Mouse (Mus musculus) forebrain, postnatal 0 days (tissue): Measurements from ENCODE around the gene Ipo13. TPM values are rescaled to one million over a fixed set of nuclear protein-coding genes. Genes with fewer than 3 reads are reported as not detected.
A peak's percentile ranks its signal among the peaks of the same experiment; 100 is the strongest.

Experiments
- ATAC-seq: fragments of 200-750 bp; cut with Nextera tagmentation; 2 replicates; pipeline ENCODE4 v1.8.0; 2017; ENCODE audit warnings: mild to moderate bottlenecking, moderate library complexity
- DNase-seq: peaks from one replicate; pipeline ENCODE4 v3.0.0-alpha.2; 2015
- H3K27ac ChIP-seq: fragments of 300-500 bp; sonication (generic); 2 replicates; pipeline ENCODE4 v1.5.1; 2014; ENCODE audit warnings: low read depth, mild to moderate bottlenecking, antibody characterized with exemption, low read length, moderate library complexity, mixed read lengths
- H3K27me3 ChIP-seq: fragments of 300-500 bp; sonication (generic); 2 replicates; pipeline ENCODE4 v1.6.1; 2014; ENCODE audit warnings: mild to moderate bottlenecking, low read length, mixed read lengths; ENCODE audit not compliant: insufficient read depth
- H3K36me3 ChIP-seq: fragments of 300-500 bp; sonication (generic); 2 replicates; pipeline ENCODE4 v1.6.1; 2014; ENCODE audit warnings: mild to moderate bottlenecking, moderate library complexity; ENCODE audit not compliant: insufficient read depth
- H3K4me1 ChIP-seq: fragments of 300-500 bp; sonication (generic); 2 replicates; pipeline ENCODE4 v1.6.1; 2014; ENCODE audit warnings: antibody characterized with exemption; ENCODE audit not compliant: insufficient read depth
- H3K4me2 ChIP-seq: fragments of 300-500 bp; sonication (generic); 2 replicates; pipeline ENCODE4 v1.6.1; 2014; ENCODE audit warnings: low read depth, mild to moderate bottlenecking, moderate library complexity
- H3K4me3 ChIP-seq: fragments of 300-500 bp; sonication (generic); 2 replicates; pipeline ENCODE4 v1.5.1; 2014; ENCODE audit warnings: low read depth, low read length, mixed read lengths
- H3K9ac ChIP-seq: fragments of 300-500 bp; sonication (generic); 2 replicates; pipeline ENCODE4 v1.6.1; 2014; ENCODE audit warnings: mild to moderate bottlenecking
- H3K9me3 ChIP-seq: fragments of 300-500 bp; sonication (generic); 2 replicates; pipeline ENCODE4 v1.6.1; 2016; ENCODE audit warnings: low read length
- CTCF ChIP-seq: sonication (generic); IDR thresholded peaks from 2 replicates; pipeline ENCODE4 v1.5.1; 2016; ENCODE audit warnings: antibody characterized with exemption, control low read depth, low read depth
- WGBS: fragments of 180-500 bp; shearing (Covaris S2); extraction: QIAGEN DNeasy Blood & Tissue Kit; methylation state at CpG from one replicate; pipeline ENCODE4 v1.1.7; 2014; 5-methylcytosine and 5-hydroxymethylcytosine counted together
- polyA plus RNA-seq: library from polyadenylated mRNA; unstranded; fragments of >200 nt; fragmentation: Nextera tagmentation; extraction: Ambion mirVana; gene quantifications from 2 replicates; pipeline ENCODE4 v1.2.1, GENCODE M21; 2015
- total RNA-seq: library from RNA; depleted of rRNA; stranded (reverse); fragments of >200 nt; gene quantifications from 2 replicates; pipeline ENCODE4 v1.2.3, GENCODE M21; 2014

Gene Ipo13
- total and polyA plus RNA-seq, 2 experiments from 2014 or later: 42.9 to 58.1 TPM

GRCm38 (mm10) chr4:117890750-117891149 lies 24.0 kb downstream of the Ipo13 start:
- Histone ChIP-seq H3K9ac (no peak overlapping the region), H3K27ac (no peak overlapping the region), H3K36me3 (peaks cover 28% of the 10 kb centered on the region), H3K4me1 (peaks cover 12% of the 10 kb centered on the region), H3K27me3 (no peaks in the 10 kb centered on the region), H3K4me3 (no peak overlapping the region), H3K4me2 (peak overlapping the region; percentile 94), H3K9me3 (no peaks in the 10 kb centered on the region)
- DNase-seq (no peak), ATAC-seq (no peak)
- 67% methylated on average over 8 of the region's 8 CpGs for WGBS
- no peak for TF ChIP-seq CTCF

DNA sequence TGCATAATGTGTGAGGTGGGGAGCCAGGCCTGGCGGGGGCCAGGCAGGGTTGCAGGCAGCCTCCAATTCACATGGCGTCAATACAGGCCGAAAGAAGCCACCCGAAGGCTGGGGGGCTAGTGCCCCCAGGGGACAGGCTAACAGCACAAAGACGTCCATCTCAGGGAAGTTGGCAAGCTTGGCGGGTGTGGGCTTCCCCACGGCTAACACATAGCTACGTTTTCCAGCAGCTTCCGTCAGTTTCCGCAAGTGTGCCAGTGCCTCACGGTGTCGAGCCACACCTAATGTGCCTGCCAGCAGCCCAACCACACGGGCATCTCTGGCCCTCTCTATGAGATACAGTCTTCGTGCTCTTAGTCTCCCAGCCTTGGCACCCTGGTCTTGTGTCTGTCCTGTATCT lies 24.8 kb downstream of the Ipo13 start:
- 88% methylated on average over 14 of the region's 14 CpGs for WGBS
- Histone ChIP-seq H3K27me3 (no peaks in the 10 kb centered on the region), H3K4me3 (no peak overlapping the region), H3K9me3 (no peaks in the 10 kb centered on the region), H3K4me2 (no peak overlapping the region), H3K27ac (no peak overlapping the region), H3K4me1 (peaks cover 12% of the 10 kb centered on the region), H3K36me3 (peaks cover 28% of the 10 kb centered on the region), H3K9ac (no peak overlapping the region)
- DNase-seq (no peak), ATAC-seq (no peak)
- TF ChIP-seq CTCF: no peak

- Histone ChIP-seq H3K27me3 (no peaks in the 10 kb centered on the region), H3K36me3 (peaks cover 28% of the 10 kb centered on the region), H3K27ac (no peak overlapping the region), H3K4me3 (no peak overlapping the region), H3K4me2 (no peak overlapping the region), H3K9me3 (no peaks in the 10 kb centered on the region), H3K9ac (no peak overlapping the region), H3K4me1 (peaks cover 12% of the 10 kb centered on the region)
- ATAC-seq (no peak), DNase-seq (no peak)
- no peak for TF ChIP-seq CTCF
- 91% methylated on average over 15 of the region's 15 CpGs for WGBS
These were observed 25.3 kb downstream of the Ipo13 start for GRCm38 (mm10) chr4:117889471-117889870.

- H3K9me3 ChIP-seq: no peaks in the 10 kb centered on the region
- H3K4me3 ChIP-seq: peak overlapping the region; percentile 93
- H3K27me3 ChIP-seq: no peaks in the 10 kb centered on the region
- peaks cover 26% of the 10 kb centered on the region for H3K36me3 ChIP-seq
- peaks cover 16% of the 10 kb centered on the region for H3K4me1 ChIP-seq
- 65% methylated on average over 2 of the region's 2 CpGs for WGBS
- ATAC-seq (no peak), DNase-seq (no peak)
- no peak overlapping the region for H3K27ac ChIP-seq
- H3K9ac ChIP-seq: no peak overlapping the region
- TF ChIP-seq CTCF: no peak
- H3K4me2 ChIP-seq: peak overlapping the region; percentile 90
These were observed 26.9 kb downstream of the Ipo13 start for GRCm38 (mm10) chr4:117887920-117888319.

- Histone ChIP-seq H3K9me3 (no peaks in the 10 kb centered on the region), H3K4me3 (peak within 1 kb of the TSS; percentile 93), H3K4me2 (peak within 1 kb of the TSS; percentile 90), H3K4me1 (peaks cover 19% of the 10 kb centered on the region), H3K27me3 (no peaks in the 10 kb centered on the region), H3K9ac (peak within 1 kb of the TSS; percentile 91), H3K36me3 (peaks cover 26% of the 10 kb centered on the region), H3K27ac (peak within 1 kb of the TSS; percentile 72)
- WGBS: under 1% methylated on average over 37 of the region's 37 CpGs
- no peak for TF ChIP-seq CTCF
- ATAC-seq: peak; percentile 89
- peak; percentile 94 for DNase-seq
These were observed 27.7 kb downstream of the Ipo13 start, which contains the start of gene Atp6v0b for GRCm38 (mm10) chr4:117887133-117887532. Gene Atp6v0b, minus strand, starts transcription at chr4:117887333.

DNA sequence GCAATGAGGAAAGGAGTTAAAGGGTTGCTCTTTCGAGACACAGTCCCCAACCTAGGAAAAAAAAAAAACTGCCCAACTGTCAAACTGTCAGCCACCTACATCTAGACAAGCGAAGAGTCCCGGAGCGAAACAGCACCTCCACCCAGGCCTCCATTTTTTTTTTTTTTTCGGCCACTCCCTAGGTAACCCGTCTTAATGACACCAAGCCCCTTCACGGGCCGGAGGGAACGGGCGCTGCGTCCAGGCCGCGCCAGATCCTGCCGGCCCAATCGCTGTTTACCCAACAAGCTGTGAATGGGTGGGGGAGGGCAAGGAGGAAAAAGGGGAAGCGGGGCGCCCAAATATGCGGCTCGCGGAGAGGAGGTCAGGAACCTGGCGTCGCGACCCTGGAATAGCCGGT lies 28.2 kb downstream of the Ipo13 start:
- peak overlapping the region; percentile 91 for H3K9ac ChIP-seq
- H3K4me3 ChIP-seq: peak overlapping the region; percentile 93
- H3K36me3 ChIP-seq: peaks cover 26% of the 10 kb centered on the region
- WGBS: 2% methylated on average over 24 of the region's 24 CpGs
- no peak for TF ChIP-seq CTCF
- no peaks in the 10 kb centered on the region for H3K9me3 ChIP-seq
- DNase-seq: no peak
- ATAC-seq: no peak; the same call in 1 of the 2 replicates
- H3K4me2 ChIP-seq: peak overlapping the region; percentile 90
- peaks cover 22% of the 10 kb centered on the region for H3K4me1 ChIP-seq
- H3K27ac ChIP-seq: peak overlapping the region; percentile 72; the same call in 1 of the 2 replicates
- no peaks in the 10 kb centered on the region for H3K27me3 ChIP-seq

DNA sequence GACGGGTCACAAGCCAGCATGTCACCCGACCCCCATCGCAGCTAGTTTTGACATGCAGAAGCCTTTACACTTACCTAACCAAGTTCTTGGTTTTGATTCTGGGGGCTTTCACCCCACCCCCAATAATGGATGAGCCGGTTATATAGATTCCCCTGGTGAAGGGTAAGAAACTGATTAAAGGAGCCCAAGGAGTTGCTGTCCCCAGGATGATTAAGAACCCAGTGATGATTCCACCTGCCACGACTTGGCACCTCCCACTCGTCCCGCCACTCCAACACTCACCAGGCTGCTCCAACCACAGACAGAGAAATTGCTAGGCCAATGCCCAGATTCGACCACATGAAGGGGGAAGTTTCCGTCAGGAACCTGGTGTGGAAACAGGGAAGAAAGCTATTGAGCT lies 28.8 kb downstream of the Ipo13 start:
- H3K36me3 ChIP-seq: peaks cover 26% of the 10 kb centered on the region
- H3K27ac ChIP-seq: no peak overlapping the region
- ATAC-seq (no peak), DNase-seq (no peak)
- H3K4me2 ChIP-seq: peak overlapping the region; percentile 90
- H3K9me3 ChIP-seq: no peaks in the 10 kb centered on the region
- WGBS: 78% methylated on average over 9 of the region's 9 CpGs
- peak overlapping the region; percentile 93; the same call in 1 of the 2 replicates for H3K4me3 ChIP-seq
- no peak for TF ChIP-seq CTCF
- peaks cover 16% of the 10 kb centered on the region for H3K4me1 ChIP-seq
- no peaks in the 10 kb centered on the region for H3K27me3 ChIP-seq
- no peak overlapping the region for H3K9ac ChIP-seq
